Mouse (Mus musculus): Measurements from ENCODE around the gene Cyp2j8. TPM values are rescaled to one million over a fixed set of nuclear protein-coding genes. Genes with fewer than 3 reads are reported as not detected.
"Not testable (repeated sequence)": the region's sequence is repeated elsewhere in the genome, so short reads cannot be mapped to it uniquely, and the experiment has no call there.

The Cyp2j8 gene
- not detected for total RNA-seq (2021)
- long read RNA-seq, experiment 1: 0 reads
- long read RNA-seq, experiment 2: 0 reads

DNA sequence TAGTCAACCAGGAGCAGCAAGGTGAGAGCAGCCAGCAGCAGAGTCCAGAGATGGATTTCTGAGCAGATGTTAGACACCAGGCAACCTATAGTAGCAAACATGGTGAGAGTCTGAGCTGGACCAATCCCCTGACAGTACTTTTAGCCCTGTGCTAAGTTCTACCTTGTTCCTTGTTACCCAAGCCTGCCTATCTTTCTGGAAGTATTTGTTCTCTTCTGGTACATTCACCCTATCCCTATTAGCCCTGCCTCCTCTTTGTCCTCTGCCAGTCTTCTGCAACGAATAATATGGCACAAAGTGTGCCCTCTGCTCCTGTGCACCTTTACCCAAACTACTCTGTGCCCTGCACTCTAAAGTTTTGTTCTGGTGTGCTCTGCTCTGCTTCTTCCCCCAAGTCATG, at the start of gene Cyp2j8:
Cyp2j8 (minus strand) TSS at position 101 of the 400 bp plus-strand sequence.
- DNase-seq: no peak

GRCm38 (mm10) chr4:96553133-96553819, 46.1 kb upstream of the Cyp2j8 start, which contains the start of gene Cyp2j6:
Gene Cyp2j6, minus strand, starts transcription at chr4:96553661.
- DNase-seq: peak; percentile 7

- DNase-seq: no peak
Measured at GRCm38 (mm10) chr4:96551619-96552018, 44.4 kb upstream of the Cyp2j8 start.

DNA sequence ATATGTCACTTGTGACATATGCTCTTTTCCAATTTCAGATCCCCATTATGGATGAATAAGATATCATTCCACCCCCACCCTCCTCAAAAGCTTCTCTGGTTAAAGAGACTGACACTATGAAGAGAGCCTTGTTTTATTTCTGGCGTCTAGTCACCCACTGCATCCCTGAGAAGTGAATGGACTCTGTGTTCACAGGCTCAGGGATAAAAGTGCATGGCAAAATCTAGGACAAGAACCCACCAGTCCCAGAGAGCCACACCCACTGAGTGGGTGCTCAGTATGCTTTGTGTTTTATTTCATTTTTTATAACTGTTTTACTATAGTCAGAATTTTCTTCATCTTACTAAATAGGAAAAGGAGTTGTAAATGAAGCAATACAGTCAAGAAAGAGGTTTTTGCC, 38.8 kb upstream of the Cyp2j8 start:
- no peak for DNase-seq

GRCm38 (mm10) chr4:96525772-96526171, 18.6 kb upstream of the Cyp2j8 start:
- no peak for DNase-seq

DNA sequence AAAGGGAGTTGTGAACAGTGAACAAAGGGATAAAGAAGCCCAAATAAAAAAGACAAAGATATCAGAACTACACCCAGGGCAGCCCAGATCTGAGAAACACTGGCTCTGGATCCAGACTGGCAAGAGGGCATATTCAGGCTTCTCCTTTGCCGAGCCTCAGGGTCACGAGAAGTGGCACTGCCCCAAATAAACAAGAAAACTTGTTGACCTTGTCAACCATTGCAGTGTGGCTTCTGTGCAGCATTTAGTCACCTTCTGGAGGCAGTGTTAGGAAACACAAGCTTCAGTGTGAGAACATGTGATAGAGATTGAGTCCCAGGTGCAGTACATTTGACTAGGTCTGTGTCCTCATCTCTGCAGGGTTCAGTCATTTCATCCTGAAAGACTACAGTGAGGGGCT, 15.1 kb upstream of the Cyp2j8 start:
- DNase-seq: no peak

- DNase-seq: no peak
Measured at GRCm38 (mm10) chr4:96510083-96510482, 2.9 kb upstream of the Cyp2j8 start.

DNA sequence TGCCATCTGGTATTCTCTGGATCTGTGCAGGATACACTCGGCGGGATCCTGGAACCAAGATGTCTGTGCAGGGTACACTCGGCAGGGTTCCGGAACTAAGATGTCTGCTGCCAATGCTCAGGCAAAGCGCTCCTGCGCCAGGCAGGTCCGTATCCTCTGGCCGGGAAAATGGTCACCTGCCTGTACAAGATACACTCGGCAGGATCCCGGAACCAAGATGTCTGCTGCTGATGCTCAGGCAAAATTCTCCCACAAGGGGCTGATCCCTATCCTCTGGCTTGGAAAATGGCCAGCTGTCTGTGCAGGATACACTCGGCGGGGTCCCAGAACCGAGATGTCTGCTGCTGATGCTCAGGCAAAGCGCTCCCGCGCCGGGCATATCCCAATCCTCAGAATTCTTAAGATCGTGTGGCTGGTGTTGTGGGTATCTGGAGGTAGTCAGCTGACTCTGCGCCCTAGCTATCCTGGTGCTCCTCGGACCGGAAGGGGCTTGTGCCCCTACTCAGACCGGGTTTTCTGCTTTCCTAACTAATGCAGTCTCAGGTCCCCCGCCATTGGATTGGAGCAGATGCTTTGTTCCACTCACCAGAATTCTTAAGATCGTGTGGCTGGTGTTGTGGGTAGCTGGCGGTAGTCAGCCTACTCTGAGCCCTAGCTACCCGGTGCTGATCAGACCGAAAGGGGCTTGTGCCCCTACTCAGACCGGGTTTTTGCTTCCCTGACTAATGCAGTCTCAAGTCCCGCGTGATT, 43.7 kb downstream of the Cyp2j8 start:
- DNase-seq: not testable (repeated sequence)

Other genes starting within 250 kb of the Cyp2j8 start
- not detected for gene Cyp2j11, start 158.7 kb downstream of the Cyp2j8 start, total RNA-seq (2021)
- 1 to 10 TPM; 1.7 to 1.8 TPM for gene Cyp2j6, start 46.3 kb upstream of the Cyp2j8 start, total RNA-seq (2021)
- gene Cyp2j9, start 84.2 kb upstream of the Cyp2j8 start, total RNA-seq (2021): under 1 TPM; 0.38 to 0.74 TPM
- not detected for gene Cyp2j5, start 156.8 kb upstream of the Cyp2j8 start, total RNA-seq (2021)

Data from gastrocnemius, postnatal 25 days (tissue).